Mouse (Mus musculus): ENCODE results near the gene Icam4.
"Not testable (repeated sequence)": the region's sequence is repeated elsewhere in the genome, so short reads cannot be mapped to it uniquely, and the experiment has no call there.

Icam4 gene

GRCm38 (mm10) chr9:21034481-21035085 lies 5.4 kb downstream of the Icam4 start:
- DNase-seq (ENCODE audit: inconsistent ontology term), result no peak

- DNase-seq (ENCODE audit: inconsistent ontology term), result no peak
Observed at GRCm38 (mm10) chr9:21035586-21035985, 6.4 kb downstream of the Icam4 start.

DNA sequence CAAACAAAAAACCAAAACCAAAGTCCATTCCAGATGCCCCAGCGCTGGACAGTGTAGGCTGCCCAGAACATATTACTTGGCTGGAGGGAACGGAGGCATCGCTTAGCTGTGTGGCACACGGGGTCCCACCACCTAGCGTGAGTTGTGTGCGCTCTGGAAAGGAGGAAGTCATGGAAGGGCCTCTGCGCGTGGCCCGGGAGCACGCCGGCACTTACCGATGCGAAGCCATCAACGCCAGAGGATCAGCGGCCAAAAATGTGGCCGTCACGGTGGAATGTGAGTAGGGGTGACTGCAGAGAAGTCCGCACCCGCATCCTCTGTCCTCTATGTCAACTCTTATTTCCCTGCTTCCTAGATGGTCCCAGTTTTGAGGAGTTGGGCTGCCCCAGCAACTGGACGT lies 7.0 kb downstream of the Icam4 start:
- DNase-seq (ENCODE audit: inconsistent ontology term), result no peak

DNA sequence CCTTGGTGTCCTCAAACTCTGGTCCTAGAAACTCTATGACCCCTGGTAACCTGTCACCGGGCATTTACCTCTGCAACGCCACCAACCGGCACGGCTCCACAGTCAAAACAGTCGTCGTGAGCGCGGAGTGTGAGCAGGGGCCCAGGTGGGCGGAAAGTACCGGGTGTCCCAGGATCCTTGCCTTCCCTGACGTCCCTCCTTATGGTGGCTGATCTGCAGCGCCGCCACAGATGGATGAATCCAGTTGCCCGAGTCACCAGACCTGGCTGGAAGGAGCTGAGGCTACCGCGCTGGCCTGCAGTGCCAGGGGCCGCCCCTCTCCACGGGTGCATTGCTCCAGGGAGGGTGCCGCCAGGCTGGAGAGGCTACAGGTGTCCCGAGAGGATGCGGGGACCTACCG lies 7.5 kb downstream of the Icam4 start:
- no peak for DNase-seq (ENCODE audit: inconsistent ontology term)

GRCm38 (mm10) chr9:21037481-21037891 lies 8.3 kb downstream of the Icam4 start:
- peak; percentile 76 for DNase-seq (ENCODE audit: inconsistent ontology term)

GRCm38 (mm10) chr9:21039779-21040178 lies 10.6 kb downstream of the Icam4 start:
- DNase-seq (ENCODE audit: inconsistent ontology term), result no peak

DNA sequence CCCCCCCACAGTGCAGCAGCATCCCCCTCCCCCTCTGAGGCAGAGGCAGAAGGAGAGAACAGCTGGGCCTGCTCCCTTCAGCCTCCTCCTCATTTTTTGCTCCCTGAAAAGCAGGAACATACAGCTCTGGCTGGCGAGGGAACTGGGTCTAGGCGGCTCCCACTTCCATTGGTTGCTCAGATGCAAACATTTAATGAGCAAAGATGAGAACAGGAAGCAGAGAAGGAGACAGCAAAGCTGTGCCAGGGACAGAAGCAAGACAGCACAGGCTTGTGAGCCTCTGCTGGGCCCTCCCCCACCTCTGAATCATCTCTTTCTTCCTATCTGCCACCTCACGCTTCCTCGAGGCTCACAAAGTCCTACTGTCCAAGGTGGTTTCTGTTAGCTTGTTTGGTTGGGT lies 12.1 kb downstream of the Icam4 start:
- no peak for DNase-seq (ENCODE audit: inconsistent ontology term)

DNA sequence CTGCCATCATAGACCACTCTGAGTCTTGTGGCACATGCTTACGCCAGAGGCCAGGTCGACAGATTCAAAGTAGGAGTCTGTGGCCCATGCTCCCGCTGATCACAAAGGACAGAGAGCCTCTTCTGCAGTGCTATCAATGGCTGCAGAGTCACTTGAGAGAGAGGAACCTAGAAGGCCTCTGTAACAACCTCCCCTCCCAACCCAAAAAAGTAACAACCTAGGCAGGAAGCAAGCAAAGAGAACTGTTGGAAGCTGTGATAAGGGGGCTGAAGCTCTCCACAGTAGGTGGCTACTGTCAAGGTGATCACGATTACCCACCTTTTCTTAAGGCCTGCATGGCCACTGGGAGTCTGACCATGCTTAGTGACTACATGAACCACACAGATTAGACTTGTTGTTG lies 14.4 kb downstream of the Icam4 start:
- no peak for DNase-seq (ENCODE audit: inconsistent ontology term)

DNA sequence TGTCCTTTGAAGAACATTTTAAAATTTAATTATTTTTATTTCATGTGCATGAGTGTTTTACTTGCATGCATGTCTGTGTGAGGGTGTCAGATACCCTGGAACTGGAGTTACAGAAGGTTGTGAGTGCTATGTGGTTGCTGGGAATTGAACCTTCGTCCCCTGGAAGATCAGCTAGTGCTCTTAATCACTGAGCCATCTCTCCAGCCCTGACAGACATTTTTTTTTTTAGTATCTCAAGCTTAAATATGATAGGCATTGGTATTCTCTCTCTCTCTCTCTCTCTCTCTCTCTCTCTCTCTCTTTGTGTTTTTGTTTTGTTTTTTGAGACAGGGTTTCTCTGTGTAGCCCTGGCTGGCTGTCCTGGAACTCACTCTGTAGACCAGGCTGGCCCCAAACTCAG lies 15.6 kb downstream of the Icam4 start:
- not testable (repeated sequence) for DNase-seq (ENCODE audit: inconsistent ontology term)

- no peak for DNase-seq (ENCODE audit: inconsistent ontology term)
Observed at GRCm38 (mm10) chr9:21045235-21045634, 16.1 kb downstream of the Icam4 start.

GRCm38 (mm10) chr9:21051578-21051977 lies 22.4 kb downstream of the Icam4 start:
- no peak for DNase-seq (ENCODE audit: inconsistent ontology term)

GRCm38 (mm10) chr9:21062928-21063327 lies 33.8 kb downstream of the Icam4 start:
- no peak for DNase-seq (ENCODE audit: inconsistent ontology term)

- DNase-seq (ENCODE audit: inconsistent ontology term), result no peak
Observed at GRCm38 (mm10) chr9:21067006-21067684, 38.0 kb downstream of the Icam4 start, which contains the start of gene Zglp1. TSS of gene Zglp1 (minus strand) at chr9:21067093.

GRCm38 (mm10) chr9:21072641-21073040 lies 43.5 kb downstream of the Icam4 start:
- peak; percentile 20 for DNase-seq (ENCODE audit: inconsistent ontology term)

- peak; percentile 81 for DNase-seq (ENCODE audit: inconsistent ontology term)
Observed at GRCm38 (mm10) chr9:21073044-21073840, 44.1 kb downstream of the Icam4 start, which contains the start of the genes Gm49373 and Fdx1l. TSS of gene Gm49373 (minus strand) at chr9:21073096. TSS of gene Fdx1l (minus strand) at chr9:21073614.

GRCm38 (mm10) chr9:21074173-21074572 lies 45.0 kb downstream of the Icam4 start:
- no peak for DNase-seq (ENCODE audit: inconsistent ontology term)

DNA sequence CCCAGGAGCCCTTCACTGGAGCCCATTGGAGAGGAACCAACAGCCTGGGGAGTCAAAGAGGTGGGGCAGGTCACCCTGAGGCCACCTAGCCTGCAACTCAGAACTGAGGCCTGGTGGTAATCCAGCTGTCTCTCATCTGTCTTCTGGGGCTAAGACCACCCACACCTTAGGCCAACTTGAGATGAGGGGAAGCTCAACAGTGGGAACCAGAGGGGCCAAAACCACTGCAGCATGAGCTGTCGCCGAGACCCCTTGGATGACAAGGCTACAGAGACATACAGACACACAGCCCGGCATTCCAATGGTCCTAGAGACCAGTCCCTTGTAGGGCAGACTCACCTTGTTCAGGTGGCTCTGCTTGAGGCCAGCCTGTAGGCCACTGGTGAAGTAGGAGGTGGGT lies 46.5 kb downstream of the Icam4 start:
- no peak for DNase-seq (ENCODE audit: inconsistent ontology term)
